Mouse (Mus musculus) cerebellum, adult (tissue): ENCODE measurements at regions not wholly inside any gene's neighbourhood (a gene's known extent, or its start where the extent isn't known, plus 50 kb on each side); places are given as distances from the start of the nearest gene placed in this dataset.

ENCODE experiments used
- ATAC-seq: cut with Nextera tagmentation; 2 replicates; pipeline ENCODE4 v1.9.2; 2017; ENCODE audit warnings: mild to moderate bottlenecking, moderate library complexity, mixed read lengths; ENCODE audit not compliant: insufficient number of reproducible peaks, low FRiP score, low TSS enrichment

GRCm38 (mm10) chr5:33516211-33516610 lies 82.4 kb upstream of the Nkx1-1 start:
- ATAC-seq = no peak

- no peak for ATAC-seq
Measured at GRCm38 (mm10) chr5:33512253-33512884, 78.6 kb upstream of the Nkx1-1 start.

GRCm38 (mm10) chr5:33511529-33512252 lies 77.9 kb upstream of the Nkx1-1 start:
- no peak for ATAC-seq

DNA sequence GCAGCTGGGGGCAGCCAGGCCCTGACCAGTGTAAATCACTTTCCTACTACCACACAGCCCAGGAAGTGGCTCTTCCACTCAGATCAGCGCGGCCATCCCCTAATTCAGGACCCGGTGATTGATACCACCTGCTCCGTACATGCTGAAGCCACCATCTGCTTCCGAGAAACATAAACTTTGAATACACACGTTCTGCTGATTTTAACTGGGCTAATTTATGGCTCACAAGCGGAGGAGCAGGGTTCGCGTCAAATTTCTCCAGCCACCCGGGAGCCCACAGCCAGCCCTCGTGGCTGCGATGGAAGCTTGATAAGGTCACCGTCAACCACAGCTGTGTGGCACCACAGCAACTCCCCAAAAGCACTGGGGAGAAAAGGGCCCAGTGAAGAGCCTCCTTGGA lies 72.0 kb upstream of the Nkx1-1 start:
- ATAC-seq = no peak

DNA sequence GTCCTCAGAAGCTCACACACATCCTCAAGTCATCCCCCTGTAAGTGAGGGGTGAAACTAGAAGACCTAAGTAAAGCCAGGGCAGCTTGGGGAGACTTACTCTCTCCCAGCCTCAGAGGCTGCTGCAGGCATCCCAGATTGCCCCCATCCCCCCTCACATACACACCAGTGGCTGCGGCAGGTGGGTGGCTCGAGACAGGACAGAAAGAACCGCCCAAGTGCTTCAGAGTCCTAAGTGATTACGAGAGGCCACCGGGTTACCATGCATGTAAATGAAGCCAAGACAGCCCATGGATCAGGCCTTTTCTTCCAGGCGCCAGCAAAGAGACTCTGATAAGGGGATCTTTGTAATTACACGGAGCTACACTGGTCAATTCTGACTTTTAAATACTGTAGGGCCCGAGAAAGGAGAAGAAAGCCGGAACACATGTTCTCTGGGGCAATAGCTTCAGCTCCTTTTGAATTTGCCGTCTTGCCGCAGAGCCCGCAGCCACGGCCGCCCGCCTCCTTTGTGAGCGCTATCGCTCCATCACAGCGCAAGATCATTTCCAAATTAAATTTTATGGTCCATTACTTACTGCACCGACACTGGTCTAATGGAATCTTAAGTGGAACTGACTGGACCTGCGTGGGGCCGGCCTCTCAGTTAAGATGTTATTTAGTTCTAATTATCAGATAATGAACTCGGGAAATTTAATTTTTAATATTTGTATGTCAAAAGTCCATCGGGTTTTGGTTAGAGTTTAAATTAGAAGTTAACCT lies 68.1 kb upstream of the Nkx1-1 start:
- no peak for ATAC-seq

- no peak for ATAC-seq
Measured at GRCm38 (mm10) chr5:33501211-33501610, 67.4 kb upstream of the Nkx1-1 start.

DNA sequence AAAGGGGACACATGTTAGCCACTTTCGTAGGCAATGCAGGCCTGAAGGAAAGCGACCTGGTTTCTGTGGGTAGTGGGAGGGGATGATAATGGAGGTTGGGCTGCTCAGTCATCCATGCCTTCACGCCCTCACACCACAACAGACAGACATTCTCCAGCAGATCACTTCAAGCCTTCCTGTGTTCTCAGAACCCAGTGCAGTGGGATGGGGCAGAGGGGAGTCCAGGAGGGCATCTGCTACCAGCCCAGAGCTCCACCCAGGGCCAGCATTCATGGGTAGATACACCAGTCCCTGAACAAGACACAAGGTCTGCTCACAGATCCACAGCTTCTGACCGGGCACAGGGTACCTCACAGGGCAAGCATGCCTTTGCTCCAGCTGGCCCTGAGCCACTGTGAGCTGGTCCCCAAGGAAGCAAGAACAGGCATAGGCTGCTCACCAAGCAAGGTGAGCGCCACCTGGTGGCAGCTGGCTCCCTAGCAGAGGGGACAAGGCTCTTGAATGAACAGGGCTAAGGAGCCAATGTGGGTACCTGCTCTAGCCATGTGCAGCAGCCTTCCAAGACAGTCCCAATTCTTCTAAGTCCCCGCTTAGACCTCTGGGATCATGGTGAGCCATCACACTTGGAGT lies 62.2 kb upstream of the Nkx1-1 start:
- ATAC-seq = 0 out of 2 replicates have a peak, but pooled peaks have one; percentile 65

- ATAC-seq = no peak
Measured at GRCm38 (mm10) chr5:33495276-33495675, 61.5 kb upstream of the Nkx1-1 start.

DNA sequence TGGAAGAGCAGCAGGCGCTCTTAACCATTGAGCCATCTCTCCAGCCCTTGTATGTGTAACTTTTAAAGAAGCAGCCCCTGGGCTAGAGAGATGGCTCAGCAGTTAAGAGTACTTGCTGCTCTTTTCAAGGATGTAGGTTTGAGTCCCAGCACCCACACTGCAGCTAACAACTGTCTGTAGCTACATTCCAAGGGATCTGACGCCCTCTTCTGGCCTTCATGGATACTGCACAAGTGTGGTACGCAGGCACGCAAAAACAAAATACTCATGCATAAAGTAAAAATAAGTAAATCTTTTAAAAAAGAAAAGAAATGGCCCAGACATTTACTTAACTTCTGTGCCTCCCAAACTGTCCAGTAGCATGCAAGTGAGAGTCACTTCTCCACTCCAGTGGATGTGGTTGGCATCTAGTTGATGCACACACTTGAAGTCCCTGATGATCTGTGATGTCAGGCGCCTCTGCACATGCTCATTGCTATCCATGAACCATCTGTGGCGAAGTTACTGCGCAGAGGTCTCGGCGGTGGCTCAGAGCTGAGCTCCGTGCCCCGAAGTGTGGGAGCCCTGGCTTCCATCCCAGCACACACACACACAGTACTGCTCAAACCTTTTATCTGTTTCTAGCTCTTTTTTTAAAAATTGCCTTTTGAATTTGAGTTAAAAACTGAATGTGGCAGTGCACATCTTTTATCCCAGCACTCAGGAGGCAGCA lies 59.0 kb upstream of the Nkx1-1 start:
- ATAC-seq = no peak

DNA sequence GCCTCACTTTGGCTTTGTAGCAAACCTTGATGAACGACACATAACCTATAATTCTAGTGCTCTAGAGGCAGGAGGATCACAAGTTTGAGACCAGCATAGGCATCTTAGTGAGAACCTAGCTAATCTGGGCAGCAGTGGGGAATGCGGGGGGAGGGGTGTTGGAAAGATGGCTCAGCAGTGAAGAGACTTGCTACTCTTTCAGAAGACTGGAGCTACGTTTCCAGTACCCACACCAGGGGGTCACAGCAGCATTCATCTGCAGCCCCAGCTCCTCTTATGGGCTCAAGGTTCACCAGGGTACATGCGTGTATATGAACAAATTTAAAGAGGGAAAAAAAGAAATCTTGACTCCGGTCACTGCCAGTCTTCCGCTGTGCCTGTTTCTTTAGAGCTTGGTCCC lies 55.5 kb upstream of the Nkx1-1 start:
- ATAC-seq = no peak

- ATAC-seq = no peak
Measured at GRCm38 (mm10) chr5:33488152-33488561, 54.4 kb upstream of the Nkx1-1 start.

- ATAC-seq = no peak
Measured at GRCm38 (mm10) chr5:33485765-33486164, 52.0 kb upstream of the Nkx1-1 start.
